Mouse (Mus musculus) kidney, postnatal 0 days (tissue): ENCODE results near the gene Myo1d. TPM values are rescaled to one million over a fixed set of nuclear protein-coding genes. Genes with fewer than 3 reads are reported as not detected.

Experiments
- ATAC-seq: fragments of 200-750 bp; cut with Nextera tagmentation; replicated peaks from 2 replicates; pipeline ENCODE4 v1.8.0; 2017; ENCODE audit warnings: low read depth, moderate number of reproducible peaks, moderate TSS enrichment, moderate library complexity; ENCODE audit not compliant: low FRiP score
- DNase-seq: peaks from one replicate; pipeline ENCODE4 v3.0.0-alpha.2; 2016; ENCODE audit warnings: low spot score
- H3K27ac ChIP-seq: fragments of 300-500 bp; sonication (generic); 2 replicates; pipeline ENCODE4 v1.5.1; 2014; ENCODE audit warnings: mild to moderate bottlenecking
- H3K27me3 ChIP-seq: fragments of 300-500 bp; sonication (generic); 2 replicates; pipeline ENCODE4 v1.6.1; 2014; ENCODE audit warnings: low read length, mixed read lengths; ENCODE audit not compliant: insufficient read depth
- H3K36me3 ChIP-seq: fragments of 300-500 bp; sonication (generic); 2 replicates; pipeline ENCODE4 v1.6.1; 2014; ENCODE audit warnings: low read length, mixed read lengths; ENCODE audit not compliant: insufficient read depth
- H3K4me1 ChIP-seq: fragments of 300-500 bp; sonication (generic); replicated peaks from 2 replicates; pipeline ENCODE4 v1.6.1; 2014; ENCODE audit warnings: antibody characterized with exemption, low read length, mixed read lengths; ENCODE audit not compliant: insufficient read depth
- H3K4me2 ChIP-seq: fragments of 300-500 bp; sonication (generic); 2 replicates; pipeline ENCODE4 v1.6.1; 2014; ENCODE audit warnings: mild to moderate bottlenecking, low read length, moderate library complexity, mixed read lengths
- H3K4me3 ChIP-seq: fragments of 300-500 bp; sonication (generic); replicated peaks from 2 replicates; pipeline ENCODE4 v1.5.1; 2014; ENCODE audit warnings: low read depth, low read length
- H3K9ac ChIP-seq: fragments of 300-500 bp; sonication (generic); 2 replicates; pipeline ENCODE4 v1.6.1; 2014; ENCODE audit warnings: low read depth, low read length
- H3K9me3 ChIP-seq: fragments of 300-500 bp; sonication (generic); replicated peaks from 2 replicates; pipeline ENCODE4 v1.6.1; 2016; ENCODE audit warnings: low read length, inconsistent platforms, mixed read lengths
- CTCF ChIP-seq: IDR thresholded peaks from 2 replicates; pipeline ENCODE4 v1.5.1; 2016; ENCODE audit warnings: antibody characterized with exemption, low read depth, mild to moderate bottlenecking, moderate library complexity
- WGBS: fragments of 180-500 bp; shearing (Covaris S2); extraction: QIAGEN DNeasy Blood & Tissue Kit; methylation state at CpG from one replicate; pipeline ENCODE4 v1.1.7; 2014; 5-methylcytosine and 5-hydroxymethylcytosine counted together
- polyA plus RNA-seq: library from polyadenylated mRNA; unstranded; fragments of >200 nt; fragmentation: Nextera tagmentation; extraction: Ambion mirVana; gene quantifications from 2 replicates; pipeline ENCODE4 v1.2.1, GENCODE M21; 2015

The Myo1d gene
- polyA plus RNA-seq, 1 experiment from 2014 or later = 15.7 TPM

- no peaks in the 10 kb centered on the region for H3K4me1 ChIP-seq
- TF ChIP-seq CTCF = no peak
- H3K27ac ChIP-seq = no peak overlapping the region
- ATAC-seq (no peak), DNase-seq (no peak)
- no peaks in the 10 kb centered on the region for H3K27me3 ChIP-seq
- H3K9ac ChIP-seq = no peak overlapping the region
- H3K4me2 ChIP-seq = no peak overlapping the region
- 75% methylated on average over 5 of the region's 5 CpGs for WGBS
- H3K9me3 ChIP-seq = no peaks in the 10 kb centered on the region
- no peak overlapping the region for H3K4me3 ChIP-seq
- no peaks in the 10 kb centered on the region for H3K36me3 ChIP-seq
Observed at GRCm38 (mm10) chr11:80745426-80745825, 34.4 kb downstream of the Myo1d start.

GRCm38 (mm10) chr11:80743823-80744410 is 35.9 kb downstream of the Myo1d start:
- DNase-seq (no peak), ATAC-seq (no peak)
- no peaks in the 10 kb centered on the region for H3K27me3 ChIP-seq
- H3K9ac ChIP-seq = no peak overlapping the region
- H3K4me1 ChIP-seq = no peaks in the 10 kb centered on the region
- no peak overlapping the region for H3K4me2 ChIP-seq
- H3K4me3 ChIP-seq = no peak overlapping the region
- no peaks in the 10 kb centered on the region for H3K9me3 ChIP-seq
- H3K36me3 ChIP-seq = no peaks in the 10 kb centered on the region
- TF ChIP-seq CTCF = no peak
- no peak overlapping the region for H3K27ac ChIP-seq
- WGBS = 86% methylated on average over 4 of the region's 4 CpGs

- no peaks in the 10 kb centered on the region for H3K27me3 ChIP-seq
- WGBS = 95% methylated on average over 4 of the region's 4 CpGs
- no peak overlapping the region for H3K9ac ChIP-seq
- DNase-seq (no peak), ATAC-seq (no peak)
- no peaks in the 10 kb centered on the region for H3K4me1 ChIP-seq
- no peak overlapping the region for H3K27ac ChIP-seq
- no peaks in the 10 kb centered on the region for H3K9me3 ChIP-seq
- H3K4me2 ChIP-seq = no peak overlapping the region
- H3K36me3 ChIP-seq = no peaks in the 10 kb centered on the region
- H3K4me3 ChIP-seq = no peak overlapping the region
- no peak for TF ChIP-seq CTCF
Observed at GRCm38 (mm10) chr11:80742462-80742861, 37.4 kb downstream of the Myo1d start.

GRCm38 (mm10) chr11:80734771-80735170 is 45.1 kb downstream of the Myo1d start:
- H3K27me3 ChIP-seq = no peaks in the 10 kb centered on the region
- no peak overlapping the region for H3K4me3 ChIP-seq
- H3K4me1 ChIP-seq = no peaks in the 10 kb centered on the region
- H3K4me2 ChIP-seq = no peak overlapping the region
- DNase-seq (peak; percentile 12), ATAC-seq (no peak)
- H3K9me3 ChIP-seq = no peaks in the 10 kb centered on the region
- no peak for TF ChIP-seq CTCF
- 69% methylated on average over 2 of the region's 2 CpGs for WGBS
- H3K27ac ChIP-seq = no peak overlapping the region
- no peak overlapping the region for H3K9ac ChIP-seq
- H3K36me3 ChIP-seq = no peaks in the 10 kb centered on the region

- no peak overlapping the region for H3K9ac ChIP-seq
- H3K4me3 ChIP-seq = no peak overlapping the region
- ATAC-seq (no peak), DNase-seq (peak; percentile 24)
- 56% methylated on average over 12 of the region's 12 CpGs for WGBS
- no peaks in the 10 kb centered on the region for H3K36me3 ChIP-seq
- no peak overlapping the region for H3K4me2 ChIP-seq
- no peak; the same call in 1 of the 2 replicates for TF ChIP-seq CTCF
- no peaks in the 10 kb centered on the region for H3K27me3 ChIP-seq
- H3K9me3 ChIP-seq = no peaks in the 10 kb centered on the region
- no peaks in the 10 kb centered on the region for H3K4me1 ChIP-seq
- no peak overlapping the region for H3K27ac ChIP-seq
Observed at GRCm38 (mm10) chr11:80724701-80725100, 55.1 kb downstream of the Myo1d start.

GRCm38 (mm10) chr11:80723406-80724047 is 56.3 kb downstream of the Myo1d start:
- Histone ChIP-seq H3K4me1 (no peaks in the 10 kb centered on the region), H3K36me3 (no peaks in the 10 kb centered on the region), H3K27me3 (no peaks in the 10 kb centered on the region), H3K4me3 (no peak overlapping the region), H3K9ac (no peak overlapping the region), H3K27ac (no peak overlapping the region), H3K4me2 (no peak overlapping the region), H3K9me3 (no peaks in the 10 kb centered on the region)
- DNase-seq = no peak
- TF ChIP-seq CTCF = no peak
- no peak for ATAC-seq
- WGBS = 87% methylated on average over 9 of the region's 9 CpGs
